Mouse (Mus musculus) gastrocnemius, postnatal 25 days (tissue): Measurements from ENCODE around the gene Ninj1. TPM values are rescaled to one million over a fixed set of nuclear protein-coding genes. Genes with fewer than 3 reads are reported as not detected.

Source experiments
- DNase-seq: peaks from one replicate; pipeline ENCODE4 v3.0.0; 2022
- long read RNA-seq, 2 experiments: library from polyadenylated mRNA; stranded (forward); transcript quantifications; one replicate each; pipeline ENCODE4 v2.0.0; 2021
- total RNA-seq, 2 experiments: library from RNA; stranded (reverse); gene quantifications; 1 replicate in 1 of 2; 2 replicates in 1 of 2; pipeline ENCODE4 v1.2.3; 2021

Gene Ninj1
- total RNA-seq: 10 to 100 TPM; 15.8 to 18.8 TPM
- long read RNA-seq, experiment 1, transcript Ninj1-201 (4 exons, 1,187 nt): major isoform, 35 of 40 reads
- long read RNA-seq, experiment 1, partial matches to known transcripts: 2 of 40 reads
- long read RNA-seq, experiment 1, other reads (novel, unspliced or antisense): 3 of 40 reads
- long read RNA-seq, experiment 2, transcript Ninj1-201 (4 exons, 1,187 nt): major isoform, 45 of 49 reads
- long read RNA-seq, experiment 2, partial matches to known transcripts: 1 of 49 reads
- long read RNA-seq, experiment 2, other reads (novel, unspliced or antisense): 3 of 49 reads

DNA sequence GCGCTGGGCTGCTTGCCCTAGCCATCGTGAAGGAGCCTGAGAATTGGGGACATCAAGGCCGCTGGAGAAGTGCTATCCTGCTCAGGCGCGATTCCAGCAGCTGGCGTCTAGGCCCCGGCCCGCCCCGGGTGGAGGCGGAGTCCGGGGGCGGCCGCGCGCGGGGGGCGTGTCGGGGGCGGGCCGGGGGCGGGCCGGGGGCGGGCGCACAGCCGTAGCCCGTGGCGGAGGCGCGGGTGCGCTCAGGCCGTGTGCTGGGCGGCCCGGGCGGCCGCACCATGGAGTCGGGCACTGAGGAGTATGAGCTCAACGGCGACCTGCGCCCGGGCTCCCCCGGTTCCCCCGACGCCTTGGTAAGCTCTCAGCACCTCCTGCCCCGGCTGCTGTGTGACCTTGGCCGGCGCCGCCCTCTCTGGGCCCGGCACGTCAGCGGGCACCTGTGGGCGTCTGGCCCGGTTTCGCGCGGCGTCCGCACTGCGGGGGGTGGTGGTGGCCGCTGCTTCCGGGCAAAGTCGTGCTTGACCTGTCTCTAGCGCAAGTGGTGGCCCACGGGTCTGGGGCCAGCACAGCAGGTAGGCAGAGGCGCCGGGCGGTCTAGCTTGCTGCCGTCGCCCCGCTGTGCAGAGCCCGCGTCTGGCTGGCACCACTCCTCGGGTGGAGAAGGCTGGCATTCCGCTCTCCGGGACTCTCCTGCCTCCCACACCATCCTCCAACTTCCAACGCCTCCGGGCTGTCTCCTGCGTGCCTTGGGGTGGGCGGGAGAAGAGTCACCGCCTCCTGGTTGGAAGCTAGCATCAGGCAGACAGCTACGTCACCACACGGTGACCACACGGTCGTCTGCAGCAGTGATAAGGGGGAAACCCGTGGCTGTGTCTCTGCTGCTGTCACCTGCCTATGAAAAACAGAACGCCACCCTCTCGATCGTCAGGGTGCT lies at the start of gene Ninj1:
Ninj1 (plus strand) TSS at position 198 of the 931 bp plus-strand sequence.
- peak; percentile 80 for DNase-seq

GRCm38 (mm10) chr13:49140567-49140966 lies 46.7 kb upstream of the Ninj1 start:
- no peak for DNase-seq

- DNase-seq: peak; percentile 53
These were observed 44.9 kb upstream of the Ninj1 start for GRCm38 (mm10) chr13:49142396-49142795.

DNA sequence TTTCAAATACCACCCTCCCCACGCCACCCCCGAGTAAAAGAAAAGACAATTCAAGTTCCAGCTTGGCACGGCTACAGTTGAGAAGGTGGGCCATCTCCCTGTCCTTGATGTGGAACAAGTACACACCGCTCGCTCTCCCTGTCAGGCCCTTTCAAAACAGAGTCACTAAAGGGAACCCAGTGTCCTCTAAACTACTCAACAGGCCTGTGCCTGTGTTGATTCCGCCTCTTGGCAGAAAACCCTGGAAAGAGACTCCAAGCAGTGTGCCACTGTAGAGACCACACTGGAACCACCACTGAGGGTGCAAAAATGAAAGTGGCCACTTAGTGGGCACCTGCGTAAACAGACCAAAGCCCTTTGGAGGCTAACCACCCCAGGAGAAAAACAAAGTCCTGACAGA lies 44.0 kb upstream of the Ninj1 start:
- no peak for DNase-seq

- peak; percentile 47 for DNase-seq
These were observed 42.8 kb upstream of the Ninj1 start for GRCm38 (mm10) chr13:49144451-49144850.

- peak; percentile 87 for DNase-seq
These were observed 41.9 kb upstream of the Ninj1 start for GRCm38 (mm10) chr13:49145396-49145795.

DNA sequence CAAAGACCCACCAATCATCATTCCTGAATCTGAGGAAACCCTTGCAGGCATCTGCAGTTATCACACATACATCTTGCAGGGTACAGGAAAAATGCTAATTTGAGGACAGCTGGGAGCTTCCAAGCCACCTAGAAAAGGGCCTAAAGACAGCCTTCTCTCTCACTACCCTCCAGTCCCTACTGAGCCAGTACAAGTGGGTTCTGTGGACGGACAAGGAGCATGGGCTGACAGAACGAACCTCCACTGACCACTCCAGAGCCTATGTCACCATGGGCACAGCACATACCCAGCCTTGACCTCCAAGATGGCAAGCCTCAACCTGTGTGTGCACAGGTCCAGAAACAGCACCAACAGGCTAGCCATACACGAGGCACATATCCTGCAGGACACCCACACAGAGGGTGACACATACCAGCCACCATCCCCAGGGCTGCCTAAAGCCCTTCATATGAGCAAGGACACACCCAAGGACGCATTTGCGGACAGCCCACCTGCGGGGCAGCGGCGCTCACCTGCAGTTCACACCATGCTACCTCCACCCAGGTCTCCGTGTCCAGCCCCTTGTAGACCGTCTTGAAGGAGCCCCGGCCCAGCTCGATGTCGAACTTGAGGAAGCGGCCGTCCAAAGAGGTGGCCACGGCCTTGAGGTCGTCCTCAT lies 41.1 kb upstream of the Ninj1 start:
- DNase-seq: no peak

DNA sequence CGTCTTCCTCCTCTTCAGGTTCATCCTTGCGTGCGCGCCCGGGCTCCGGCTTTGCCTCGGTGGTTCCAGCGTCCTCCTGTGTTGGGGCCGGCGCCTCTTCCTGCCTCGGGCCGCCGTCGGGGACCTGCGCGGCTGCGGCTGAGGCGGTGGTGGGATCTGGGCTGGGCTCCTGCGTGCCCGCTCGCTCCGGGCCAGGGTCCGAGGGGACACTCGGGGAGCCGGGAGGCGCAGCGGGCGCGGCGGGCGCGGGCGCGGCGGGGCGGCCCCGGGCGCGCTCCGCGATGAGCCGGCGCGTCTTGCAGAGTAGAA lies 40.6 kb upstream of the Ninj1 start:
- DNase-seq: no peak

GRCm38 (mm10) chr13:49147007-49147857 lies 40.1 kb upstream of the Ninj1 start:
- DNase-seq: peak; percentile 50

GRCm38 (mm10) chr13:49147858-49148226 lies 39.4 kb upstream of the Ninj1 start, which contains the start of gene Wnk2:
Wnk2 (minus strand) TSS chr13:49148014.
- DNase-seq: peak; percentile 77

GRCm38 (mm10) chr13:49148687-49149086 lies 38.6 kb upstream of the Ninj1 start:
- DNase-seq: no peak

GRCm38 (mm10) chr13:49154028-49154427 lies 33.3 kb upstream of the Ninj1 start:
- DNase-seq: no peak

GRCm38 (mm10) chr13:49154621-49155020 lies 32.7 kb upstream of the Ninj1 start:
- no peak for DNase-seq

DNA sequence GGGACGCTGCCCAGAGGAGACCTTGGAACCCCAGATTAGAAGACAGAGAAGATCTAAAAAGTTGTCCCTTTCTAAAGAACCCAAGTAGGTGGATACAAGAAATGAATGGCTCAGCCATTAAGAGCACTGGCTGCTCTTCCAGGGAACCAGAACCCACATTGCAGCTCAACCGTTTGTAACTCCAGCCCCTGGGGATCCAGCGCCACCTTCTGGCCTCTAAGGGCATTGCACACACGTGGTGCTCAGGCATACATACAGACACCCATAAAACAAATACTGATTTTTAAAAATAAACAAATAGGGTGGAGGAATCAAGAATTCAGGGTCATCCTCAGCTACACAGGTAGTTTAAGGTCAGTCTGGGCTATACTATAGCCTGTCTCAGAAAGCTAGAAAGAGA lies 30.6 kb upstream of the Ninj1 start:
- no peak for DNase-seq

GRCm38 (mm10) chr13:49158040-49158713 lies 29.1 kb upstream of the Ninj1 start:
- DNase-seq: no peak

DNA sequence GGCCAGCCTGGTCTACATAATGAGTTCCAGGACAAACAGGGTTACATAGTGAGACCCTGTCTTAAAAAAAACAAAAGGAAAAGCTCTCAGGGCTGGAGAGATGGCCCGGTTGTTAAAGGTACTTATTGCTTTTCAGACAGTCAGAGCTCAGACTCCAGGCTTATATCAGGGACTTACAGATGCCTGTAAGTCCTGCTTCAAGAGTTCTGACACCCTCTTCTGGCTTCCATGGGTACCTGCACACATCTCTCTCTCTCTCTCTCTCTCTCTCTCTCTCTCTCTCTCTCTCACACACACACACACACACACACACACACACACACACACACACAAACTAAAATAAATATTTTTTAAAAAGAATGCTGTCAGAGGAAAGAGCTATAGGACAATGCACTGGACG lies 26.0 kb upstream of the Ninj1 start:
- DNase-seq: no peak

GRCm38 (mm10) chr13:49162722-49163121 lies 24.6 kb upstream of the Ninj1 start:
- DNase-seq: no peak

DNA sequence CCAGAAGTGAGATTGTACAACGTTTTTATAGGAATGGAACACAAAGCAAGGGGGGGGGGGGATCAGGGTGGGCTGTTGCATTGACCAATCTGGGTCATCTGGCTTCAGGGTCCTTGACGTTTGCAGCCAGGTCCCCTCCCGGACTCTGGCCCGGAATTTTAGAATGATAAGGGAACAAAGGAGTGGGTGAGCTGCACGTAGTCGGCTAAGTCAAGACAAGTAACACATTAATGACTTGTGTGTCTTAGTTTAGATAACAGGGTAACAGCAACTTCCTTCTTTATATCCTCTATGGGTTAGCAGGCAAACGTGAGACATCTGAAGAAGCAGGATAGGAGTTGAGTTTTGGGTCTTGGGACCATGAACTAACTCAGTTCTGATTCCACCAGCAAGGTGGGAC lies 23.6 kb upstream of the Ninj1 start:
- no peak for DNase-seq

GRCm38 (mm10) chr13:49167081-49167480 lies 20.2 kb upstream of the Ninj1 start:
- no peak for DNase-seq

- DNase-seq: peak; percentile 84
These were observed 17.7 kb upstream of the Ninj1 start for GRCm38 (mm10) chr13:49169448-49170207.

DNA sequence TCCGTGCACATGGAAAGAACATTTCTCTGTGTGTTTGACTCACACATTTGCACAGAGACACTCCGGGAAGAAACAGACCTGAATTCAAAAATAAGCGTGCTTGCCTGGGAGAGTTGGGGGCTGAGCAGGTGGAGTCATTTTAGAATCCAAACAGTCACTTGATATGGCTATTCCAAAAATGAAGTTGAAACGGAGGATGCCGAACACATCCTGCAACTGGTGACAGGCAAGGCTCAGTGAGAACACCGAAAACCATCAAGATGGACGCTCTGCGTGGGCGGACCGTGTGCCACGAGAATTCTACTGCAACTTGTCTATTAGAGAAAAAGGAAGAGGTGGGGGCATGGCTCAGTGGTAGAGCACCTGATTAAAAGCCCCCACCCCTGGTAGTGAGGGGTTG lies 16.7 kb upstream of the Ninj1 start:
- no peak for DNase-seq
